Mouse (Mus musculus) CH12.LX (cell line): ENCODE data around the gene Slc7a14.

Experiments used
- CHD1 ChIP-seq: IDR thresholded peaks from 2 replicates; pipeline ENCODE4 v1.6.1; 2012; ENCODE audit warnings: low read depth, low read length, improper control_type of control experiment, inconsistent platforms
- CTCF ChIP-seq, 2 experiments: IDR thresholded peaks in 1 of 2; conservative IDR thresholded peaks in 1 of 2; 2 replicates each; pipeline ENCODE4 v1.5.1; 2011 to 2012; ENCODE audit warnings: low read depth in 2 of 2, low read length in 2 of 2, improper control_type of control experiment in 1 of 2, inconsistent platforms in 1 of 2, mild to moderate bottlenecking in 1 of 2, moderate library complexity in 1 of 2
- ELF1 ChIP-seq: IDR thresholded peaks from 2 replicates; pipeline ENCODE4 v1.6.1; 2014; ENCODE audit warnings: low read depth, mild to moderate bottlenecking, inconsistent platforms, low read length, improper control_type of control experiment
- EP300 ChIP-seq: IDR thresholded peaks from 2 replicates; pipeline ENCODE4 v1.6.1; 2011; ENCODE audit warnings: low read length, improper control_type of control experiment
- POLR2A ChIP-seq: IDR thresholded peaks from 2 replicates; pipeline ENCODE4 v1.6.1; 2011; ENCODE audit warnings: low read depth, mild to moderate bottlenecking, improper control_type of control experiment, low read length
- RAD21 ChIP-seq: IDR thresholded peaks from 2 replicates; pipeline ENCODE4 v1.6.1; 2011; ENCODE audit warnings: low read depth, mild to moderate bottlenecking, low read length, improper control_type of control experiment, moderate library complexity
- USF1 ChIP-seq: IDR thresholded peaks from 2 replicates; pipeline ENCODE4 v1.6.1; 2014; ENCODE audit warnings: low read depth, mild to moderate bottlenecking, inconsistent platforms, low read length, improper control_type of control experiment
- ZMIZ1 ChIP-seq: IDR thresholded peaks from 2 replicates; pipeline ENCODE4 v1.6.1; 2012; ENCODE audit warnings: low read depth, mild to moderate bottlenecking, inconsistent platforms, low read length, improper control_type of control experiment

DNA sequence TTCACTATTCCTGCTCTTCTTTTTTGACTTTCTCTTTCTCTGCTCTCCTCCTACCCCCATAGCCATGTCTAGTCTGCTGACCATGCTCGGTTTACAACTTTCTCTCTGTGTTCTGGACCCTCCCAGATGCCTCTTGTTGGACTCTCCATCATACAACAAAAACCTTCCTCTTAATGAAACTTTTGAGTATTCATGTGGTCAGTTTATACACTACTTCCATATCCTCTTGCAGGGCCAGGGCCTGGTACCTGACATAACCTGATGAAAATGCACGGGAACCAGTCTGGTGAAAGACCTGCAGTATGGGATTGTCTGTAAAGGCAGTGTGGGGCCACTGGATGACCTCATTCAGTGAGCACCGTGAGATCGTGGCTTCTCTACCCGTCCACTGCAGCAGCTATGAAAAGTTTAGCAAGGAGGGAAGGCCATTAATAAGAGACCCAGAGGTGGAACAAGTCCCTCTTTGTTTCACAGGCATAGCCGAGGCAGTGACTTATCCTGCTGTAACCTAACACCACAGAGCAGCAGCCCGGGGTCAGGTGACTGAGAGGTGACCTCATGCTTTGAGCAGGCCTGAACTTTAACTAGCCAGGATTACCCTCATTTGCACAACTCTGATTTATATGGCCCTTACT is 49.7 kb downstream of the Slc7a14 start:
- TF ChIP-seq CTCF (conservative IDR thresholded peaks at IDR 0.05 in 1 of 2, IDR thresholded peaks at IDR 0.05 in 1 of 2; ENCODE audit: low read depth in 2 of 2, low read length in 2 of 2) (no peak), RAD21 (no peak), EP300 (no peak), ELF1 (no peak), ZMIZ1 (no peak), POLR2A (no peak), CHD1 (no peak), USF1 (peak; percentile 43)
